Mouse (Mus musculus) layer of hippocampus, adult 8-10 months (tissue): ENCODE measurements around the gene Hnrnpll. TPM values are rescaled to one million over a fixed set of nuclear protein-coding genes. Genes with fewer than 3 reads are reported as not detected.

Source experiments
- DNase-seq, 2 experiments: peaks; one replicate each; pipeline ENCODE4 v3.0.0; 2022; ENCODE audit warnings: low spot score in 2 of 2
- total RNA-seq, 4 experiments: library from RNA; stranded (reverse); gene quantifications; 2 replicates each; pipeline ENCODE4 v1.2.4; 2022

The Hnrnpll gene
- total RNA-seq, 4 experiments from 2014 or later, result 61.5 to 65.8 (median 63.6) TPM

DNA sequence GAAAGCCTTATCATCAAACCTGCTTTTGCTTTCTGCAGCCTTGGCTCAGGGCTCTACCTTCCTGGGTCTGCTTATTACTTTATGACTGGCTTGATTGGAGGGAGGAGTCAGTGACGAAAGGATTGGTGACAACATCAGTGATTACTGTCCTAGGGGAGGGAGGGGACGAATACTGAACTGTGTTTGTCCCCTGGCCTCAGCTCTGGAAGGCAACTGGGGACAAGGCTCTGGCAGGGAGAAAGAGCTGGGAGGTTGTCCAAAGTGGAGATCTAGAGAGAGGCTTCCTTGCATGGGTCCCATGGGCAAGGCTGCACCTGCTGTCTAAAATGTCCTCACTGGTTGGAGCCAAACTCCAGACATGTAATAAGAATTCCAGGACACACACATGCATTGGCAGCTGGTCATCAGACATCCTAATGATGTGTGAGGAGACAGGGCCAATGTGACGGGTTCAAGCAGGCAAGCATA, 59.7 kb downstream of the Hnrnpll start:
- DNase-seq, result no peak

DNA sequence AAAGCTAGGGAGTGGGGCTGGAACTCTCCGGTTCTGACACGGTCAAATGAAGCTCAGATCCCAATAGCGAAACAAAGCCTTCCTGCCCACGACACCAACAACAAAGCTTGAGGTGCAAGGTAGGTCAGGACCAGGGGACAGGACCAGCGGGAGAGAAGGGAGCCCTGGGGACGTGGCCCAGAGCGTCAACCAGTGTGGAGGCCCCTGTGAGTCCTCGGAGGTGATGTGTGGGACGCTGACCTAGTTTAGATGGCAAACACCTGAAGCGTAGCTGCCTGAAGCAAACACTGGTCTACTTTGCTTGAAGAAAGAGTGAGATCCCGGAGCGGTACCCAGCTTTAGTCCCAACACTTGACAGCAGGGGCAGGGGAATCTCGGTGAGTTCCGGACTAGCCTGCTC, 62.5 kb downstream of the Hnrnpll start:
- DNase-seq, result no peak

DNA sequence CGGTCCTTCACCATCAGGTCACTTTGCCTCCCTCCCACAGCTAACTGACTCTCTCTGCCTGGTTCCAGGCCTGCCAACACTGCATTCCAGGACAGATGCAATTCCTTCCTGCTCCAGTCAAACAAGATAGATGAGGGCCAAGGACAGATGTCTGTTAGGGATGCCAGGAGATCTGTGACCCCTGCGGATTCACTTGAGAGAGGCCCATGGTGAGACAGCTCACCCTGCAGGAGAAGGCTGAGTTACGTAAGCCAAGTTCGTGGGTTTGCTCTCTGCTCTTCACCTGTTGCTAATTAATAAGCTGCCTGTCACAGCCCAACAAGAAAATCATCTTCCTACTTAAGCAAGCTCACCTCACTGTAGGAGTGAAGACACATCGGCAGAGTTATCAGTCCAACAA, 63.1 kb downstream of the Hnrnpll start:
- no peak for DNase-seq

DNA sequence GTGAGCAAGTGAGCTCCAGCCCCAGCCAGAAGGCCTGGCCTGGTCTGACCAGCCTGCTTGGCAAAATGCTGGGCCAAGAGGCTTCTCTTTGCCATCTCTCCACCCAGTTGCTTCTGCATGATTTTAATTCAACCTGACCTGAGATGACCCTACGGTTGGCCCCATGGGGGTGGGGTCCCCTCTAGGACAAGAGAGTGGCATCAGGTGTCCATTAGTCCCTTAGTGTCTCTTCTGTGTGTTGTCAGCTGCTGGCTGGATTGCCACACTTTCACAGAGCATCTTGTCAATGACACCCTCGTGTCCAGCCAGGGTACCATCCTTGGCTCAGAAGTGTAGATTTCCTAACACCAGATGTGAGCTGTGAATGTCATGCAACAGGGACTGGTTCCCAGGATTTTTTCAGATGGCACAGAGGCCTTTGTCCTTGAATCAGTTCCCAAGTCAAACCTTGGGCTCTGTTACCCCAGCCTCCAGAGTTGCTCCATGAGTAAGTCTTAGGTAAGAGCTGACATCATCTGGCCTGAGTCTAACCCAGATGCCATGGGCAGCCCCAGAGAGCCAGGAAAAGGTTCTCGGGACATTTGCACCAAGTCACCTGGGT, 66.9 kb downstream of the Hnrnpll start:
- no peak for DNase-seq

DNA sequence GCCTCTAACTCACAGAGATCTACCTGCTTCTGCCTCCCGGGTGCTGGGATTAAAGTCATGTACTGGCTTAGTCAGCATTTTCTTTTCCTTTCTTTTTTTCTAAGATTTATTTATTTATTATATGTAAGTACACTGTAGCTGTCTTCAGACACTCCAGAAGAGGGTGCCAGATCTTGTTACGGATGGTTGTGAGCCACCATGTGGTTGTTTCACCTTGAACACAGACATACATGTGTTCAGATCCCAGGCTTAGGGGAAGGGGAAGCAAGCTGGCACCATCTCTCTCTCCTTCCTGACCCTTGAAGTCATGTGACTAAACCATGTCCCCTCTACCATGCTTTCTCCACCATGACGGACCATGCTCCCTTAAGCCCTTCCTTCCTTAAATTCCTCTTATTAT, 70.0 kb downstream of the Hnrnpll start:
- no peak for DNase-seq

DNA sequence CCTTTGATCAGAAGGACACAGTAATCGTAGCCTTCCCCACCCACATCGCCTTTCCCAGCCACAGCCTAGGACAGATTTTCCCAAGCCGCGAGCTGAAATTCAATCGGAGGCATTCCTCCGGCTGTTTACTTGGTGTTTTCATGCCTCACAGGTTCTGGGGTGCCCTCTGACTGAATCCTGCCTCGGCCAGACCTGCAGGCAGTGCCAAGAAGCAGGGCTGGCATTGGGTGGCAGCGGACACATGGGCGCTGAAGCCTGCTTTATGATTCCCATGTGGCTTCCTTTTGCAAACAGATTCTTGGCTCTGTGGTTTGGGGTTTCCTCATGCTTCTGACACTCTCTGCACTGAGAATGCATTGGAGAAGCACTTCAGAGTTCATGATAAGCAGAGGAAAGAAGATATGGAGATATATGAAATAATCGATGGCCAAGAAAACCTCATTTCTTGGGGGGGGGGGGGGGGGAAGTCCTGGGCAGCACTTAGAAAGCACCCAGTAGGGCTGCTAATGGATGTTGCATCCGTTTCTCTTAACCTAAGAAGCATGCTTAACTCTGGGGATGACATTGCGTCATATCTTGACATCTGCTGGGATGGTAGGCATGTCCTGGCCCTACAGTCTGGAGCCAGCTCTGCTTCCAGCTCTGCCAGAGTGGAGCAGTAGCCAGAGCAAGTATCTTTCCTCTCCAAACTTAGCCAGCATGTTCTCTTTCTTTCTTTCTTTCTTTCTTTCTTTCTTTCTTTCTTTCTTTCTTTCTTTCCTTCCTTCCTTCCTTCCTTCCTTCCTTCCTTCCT, 70.8 kb downstream of the Hnrnpll start:
- DNase-seq, result no peak

DNA sequence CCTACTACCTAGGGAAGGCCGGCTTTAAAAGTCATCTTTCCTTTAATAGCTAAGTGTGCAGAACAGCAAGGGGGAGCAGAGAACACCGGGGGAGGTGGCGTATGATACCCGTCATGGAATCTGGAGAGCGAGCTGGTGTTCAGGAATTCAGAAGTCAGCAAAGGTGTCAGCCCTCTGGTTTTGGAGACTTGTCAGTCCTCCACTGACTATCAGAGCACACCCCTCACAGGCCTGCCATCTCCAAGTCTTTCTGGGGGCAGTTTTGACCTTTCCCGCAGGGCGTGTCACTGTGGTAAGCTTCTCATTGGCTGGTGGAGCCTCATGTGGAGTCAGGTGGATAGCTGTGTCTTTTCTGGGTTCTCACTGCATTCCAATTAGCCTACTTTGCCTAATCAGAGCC, 72.0 kb downstream of the Hnrnpll start:
- DNase-seq, result no peak

DNA sequence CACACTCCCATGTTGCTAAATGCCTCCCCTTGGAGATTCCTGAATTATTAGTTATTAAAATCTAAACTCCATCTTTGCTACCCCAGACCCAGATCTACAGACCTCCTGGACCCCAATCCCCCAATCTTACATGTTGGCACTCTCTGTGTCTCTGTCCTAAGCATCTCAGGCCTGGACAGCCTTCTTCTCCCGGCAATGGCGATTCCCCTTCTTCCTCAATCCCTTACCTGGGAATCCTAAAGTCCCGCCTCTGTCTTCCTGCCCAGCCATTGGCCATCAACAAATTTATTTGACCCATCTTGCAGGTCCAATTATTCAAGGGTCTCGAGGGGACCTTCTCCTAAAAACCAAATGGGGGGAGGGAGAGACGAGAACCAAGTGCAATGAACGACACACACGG, 77.7 kb downstream of the Hnrnpll start:
- DNase-seq, result no peak

DNA sequence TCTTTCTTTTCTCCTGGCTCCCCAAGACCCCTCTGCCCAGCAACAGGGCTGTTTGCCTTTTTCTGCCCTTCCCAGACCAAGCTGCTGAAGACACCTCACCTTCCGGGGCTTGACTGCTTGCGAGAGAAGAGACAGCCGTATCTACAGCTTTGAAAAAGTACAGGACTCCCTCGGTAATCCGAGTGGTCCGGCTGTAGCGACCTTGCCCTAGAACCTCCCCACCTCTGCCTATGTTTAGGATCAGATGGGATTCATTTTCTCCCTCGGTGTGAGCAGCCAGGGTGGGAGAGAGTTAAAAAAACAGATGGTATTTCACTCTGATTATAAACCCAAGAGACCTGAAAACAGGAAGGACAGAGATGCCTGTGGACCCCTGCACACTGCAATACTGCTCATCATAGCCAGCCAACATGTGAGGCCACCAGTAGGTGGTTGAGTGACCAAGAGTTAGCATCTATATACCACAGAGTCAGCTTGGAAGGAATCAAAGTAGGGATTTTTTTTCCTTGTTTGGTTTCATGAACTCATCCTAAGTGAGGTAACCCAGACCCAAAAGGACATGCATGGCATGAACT, 79.1 kb downstream of the Hnrnpll start:
- no peak for DNase-seq

DNA sequence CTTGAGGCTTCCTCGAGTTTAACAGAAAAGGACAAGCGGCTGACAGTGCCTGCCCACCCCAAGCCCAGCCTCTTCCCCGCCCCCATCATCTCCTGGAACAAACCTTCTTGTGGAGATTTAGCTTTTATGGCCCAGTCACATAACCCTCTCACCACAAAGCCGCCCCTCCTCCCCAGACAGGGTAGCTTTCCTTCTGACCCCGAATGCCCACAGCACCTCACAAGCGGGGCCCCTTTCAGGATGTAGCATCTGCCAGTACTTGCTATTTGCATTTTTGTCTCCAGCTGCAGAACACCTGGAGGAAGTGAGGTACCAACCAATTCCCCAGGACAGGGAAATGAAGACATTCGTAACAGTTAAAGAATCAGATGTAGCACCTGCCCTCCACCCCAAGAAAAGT, 79.6 kb downstream of the Hnrnpll start:
- no peak for DNase-seq

DNA sequence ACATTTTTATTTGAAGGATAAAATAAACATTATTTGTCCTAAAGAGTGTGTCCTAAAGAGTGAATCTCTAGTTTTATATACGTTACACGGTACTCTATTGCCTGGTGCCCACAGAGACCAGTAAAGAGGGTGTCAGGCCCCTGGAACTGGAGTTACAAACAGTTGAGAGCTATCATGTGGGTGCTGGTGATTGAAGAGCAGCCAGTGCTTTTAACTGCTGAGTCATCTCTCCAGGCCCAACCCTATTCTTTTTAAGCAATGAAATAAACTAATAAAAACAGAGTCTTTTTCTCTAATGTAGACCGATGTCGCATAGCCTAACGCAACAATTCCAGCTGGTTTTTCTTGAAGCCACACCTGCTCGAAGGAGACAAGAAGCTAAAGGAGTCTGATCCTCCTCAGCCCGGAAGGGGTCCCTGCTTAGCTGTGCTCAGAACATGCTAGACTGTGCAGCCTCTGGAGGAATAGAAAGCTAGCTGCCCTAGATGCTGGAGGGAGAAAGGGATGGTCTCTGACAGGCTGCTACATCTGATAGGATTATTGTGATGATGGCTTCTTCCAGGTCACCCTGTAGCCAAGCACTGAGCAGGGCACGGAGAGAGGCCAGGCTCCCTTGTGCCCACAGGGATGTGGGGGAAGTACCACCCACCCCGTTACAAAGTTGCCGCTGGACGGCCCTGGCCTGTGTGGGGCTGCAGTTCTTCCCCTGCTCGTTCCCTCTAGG, 80.2 kb downstream of the Hnrnpll start:
- no peak for DNase-seq

DNA sequence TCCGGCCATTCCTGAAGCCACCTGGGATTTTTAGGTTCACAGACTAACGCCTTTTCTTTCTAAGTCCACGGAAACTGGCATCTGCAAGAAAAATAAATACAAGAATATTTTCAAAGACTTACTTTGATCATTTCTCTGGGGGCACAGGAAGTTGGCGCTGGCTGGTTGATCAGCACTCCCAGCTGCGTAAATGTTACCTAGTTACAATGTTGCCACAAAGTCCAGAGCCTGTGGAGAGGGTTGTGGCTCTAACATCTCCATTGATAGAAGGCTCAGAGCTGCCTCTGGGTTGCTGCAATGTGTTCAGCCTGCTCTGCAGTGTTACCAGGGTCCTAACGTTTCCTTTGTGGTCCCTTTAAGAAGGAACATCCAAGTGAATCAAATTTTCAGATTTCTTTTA, 80.8 kb downstream of the Hnrnpll start:
- no peak for DNase-seq

DNA sequence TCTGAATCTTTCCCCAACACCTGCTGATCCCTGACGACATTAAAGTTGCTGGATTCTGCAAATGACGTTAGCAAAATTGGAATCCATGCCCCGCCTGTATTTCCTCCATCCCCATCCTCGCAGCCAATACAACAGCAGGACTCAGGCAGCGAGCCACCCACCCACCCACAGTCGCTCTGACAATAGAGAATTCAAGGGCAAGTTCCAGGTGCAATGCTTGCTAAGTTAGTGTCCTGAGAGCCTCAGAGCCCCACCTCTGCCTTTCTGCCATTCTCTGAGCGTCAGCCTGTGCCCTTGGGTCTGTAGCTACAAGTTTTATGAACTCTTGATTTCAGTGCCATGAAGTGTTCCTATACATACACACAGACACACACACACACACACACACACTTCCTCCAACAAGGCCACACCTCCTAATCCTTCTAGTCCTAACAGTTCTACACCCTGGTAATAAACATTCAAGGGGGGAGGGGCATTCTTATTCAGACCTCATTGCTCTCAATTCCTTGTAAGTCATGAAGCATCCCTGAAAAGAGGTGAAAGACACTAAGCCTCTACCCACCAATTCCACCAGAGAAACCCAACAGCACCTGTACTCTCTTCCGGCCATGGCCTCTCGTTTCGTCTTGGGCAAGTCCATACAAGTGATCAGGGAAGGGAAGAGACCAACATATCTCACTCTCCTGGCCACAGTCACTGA, 81.6 kb downstream of the Hnrnpll start:
- no peak for DNase-seq

Other genes starting within 250 kb of the Hnrnpll start
- gene Atl2, start 166.2 kb downstream of the Hnrnpll start, total RNA-seq, result 10 to 100 TPM; 53.6 to 57.1 (median 55.0) TPM
- 1 to 10 TPM; 4.4 to 5.4 (median 4.9) TPM for gene Galm, start 65.1 kb upstream of the Hnrnpll start, total RNA-seq
- 100 to 1,000 TPM; 110 to 136 (median 121) TPM for gene Srsf7, start 145.0 kb upstream of the Hnrnpll start, total RNA-seq
- under 1 TPM; 0.21 to 0.43 (median 0.30) TPM for gene Ttc39d, start 145.1 kb upstream of the Hnrnpll start, total RNA-seq
- 1 to 10 TPM; 4.9 to 6.5 (median 5.6) TPM for gene Gemin6, start 162.1 kb upstream of the Hnrnpll start, total RNA-seq
- 10 to 100 TPM; 13.1 to 24.6 (median 16.8) TPM for gene Morn2, start 227.9 kb upstream of the Hnrnpll start, total RNA-seq
- 10 to 100 TPM; 35.5 to 42.2 (median 38.5) TPM for gene Dhx57, start 228.1 kb upstream of the Hnrnpll start, total RNA-seq
- gene Arhgef33, start 245.1 kb upstream of the Hnrnpll start, total RNA-seq, result 1 to 10 TPM; 2.4 to 4.1 (median 2.8) TPM